Mouse (Mus musculus) liver, embryonic 12.5 days (tissue): ENCODE data around the gene Dbnl. TPM values are rescaled to one million over a fixed set of nuclear protein-coding genes. Genes with fewer than 3 reads are reported as not detected.
"Not testable (repeated sequence)": the region's sequence is repeated elsewhere in the genome, so short reads cannot be mapped to it uniquely, and the experiment has no call there.

Experiments used
- ATAC-seq: fragments of 200-750 bp; cut with Nextera tagmentation; 2 replicates; pipeline ENCODE4 v1.8.0; 2017; ENCODE audit warnings: moderate number of reproducible peaks, mild to moderate bottlenecking, moderate library complexity
- H3K27ac ChIP-seq: fragments of 300-500 bp; sonication (generic); 2 replicates; pipeline ENCODE4 v1.5.1; 2016; ENCODE audit warnings: mild to moderate bottlenecking
- H3K27me3 ChIP-seq: fragments of 300-500 bp; sonication (generic); replicated peaks from 2 replicates; pipeline ENCODE4 v1.6.1; 2016; ENCODE audit warnings: mild to moderate bottlenecking, moderate library complexity
- H3K36me3 ChIP-seq: fragments of 300-500 bp; sonication (generic); 2 replicates; pipeline ENCODE4 v1.6.1; 2016; ENCODE audit warnings: mild to moderate bottlenecking, moderate library complexity
- H3K4me1 ChIP-seq: fragments of 300-500 bp; sonication (generic); 2 replicates; pipeline ENCODE4 v1.6.1; 2016
- H3K4me2 ChIP-seq: fragments of 300-500 bp; sonication (generic); 2 replicates; pipeline ENCODE4 v1.6.1; 2016; ENCODE audit warnings: mild to moderate bottlenecking, moderate library complexity
- H3K4me3 ChIP-seq: fragments of 300-500 bp; sonication (generic); 2 replicates; pipeline ENCODE4 v1.5.1; 2016; ENCODE audit warnings: mild to moderate bottlenecking, moderate library complexity
- H3K9ac ChIP-seq: fragments of 300-500 bp; sonication (generic); 2 replicates; pipeline ENCODE4 v1.6.1; 2016; ENCODE audit warnings: mild to moderate bottlenecking, moderate library complexity
- H3K9me3 ChIP-seq: fragments of 300-500 bp; sonication (generic); replicated peaks from 2 replicates; pipeline ENCODE4 v1.6.1; 2016; ENCODE audit warnings: mild to moderate bottlenecking, moderate library complexity
- WGBS: fragments of 180-500 bp; shearing (Covaris S2); methylation state at CpG from one replicate; pipeline ENCODE4 v1.1.7; 2016; ENCODE audit not compliant: insufficient replicate concordance; 5-methylcytosine and 5-hydroxymethylcytosine counted together
- polyA plus RNA-seq: library from polyadenylated mRNA; unstranded; fragments of >200 nt; fragmentation: Nextera tagmentation; extraction: Ambion mirVana; gene quantifications from 2 replicates; pipeline ENCODE4 v1.2.1, GENCODE M21; 2016

Gene Dbnl
- polyA plus RNA-seq, 1 experiment from 2014 or later: 71.6 TPM

- Histone ChIP-seq H3K9me3 (no peaks in the 10 kb centered on the region), H3K4me3 (no peak overlapping the region), H3K27ac (no peak overlapping the region), H3K9ac (no peak overlapping the region), H3K4me2 (no peak overlapping the region), H3K4me1 (peaks cover 11% of the 10 kb centered on the region), H3K36me3 (peaks cover 83% of the 10 kb centered on the region), H3K27me3 (no peaks in the 10 kb centered on the region)
- WGBS: 92% methylated on average over 5 of the region's 5 CpGs
- no peak for ATAC-seq
Measured at GRCm38 (mm10) chr11:5797928-5798327, 9.6 kb downstream of the Dbnl start.

- no peak overlapping the region for H3K4me3 ChIP-seq
- H3K27ac ChIP-seq: no peak overlapping the region
- H3K9me3 ChIP-seq: no peaks in the 10 kb centered on the region
- H3K9ac ChIP-seq: no peak overlapping the region
- peaks cover 65% of the 10 kb centered on the region for H3K36me3 ChIP-seq
- 78% methylated on average over 17 of the region's 17 CpGs for WGBS
- peaks cover 23% of the 10 kb centered on the region for H3K4me1 ChIP-seq
- H3K4me2 ChIP-seq: no peak overlapping the region
- no peaks in the 10 kb centered on the region for H3K27me3 ChIP-seq
- ATAC-seq: no peak
Measured at GRCm38 (mm10) chr11:5799621-5800490, 11.6 kb downstream of the Dbnl start.

- no peak for ATAC-seq
- peaks cover 23% of the 10 kb centered on the region for H3K4me1 ChIP-seq
- H3K9me3 ChIP-seq: no peaks in the 10 kb centered on the region
- WGBS: 88% methylated on average over 16 of the region's 16 CpGs
- H3K36me3 ChIP-seq: peaks cover 48% of the 10 kb centered on the region
- H3K9ac ChIP-seq: no peak overlapping the region
- H3K4me3 ChIP-seq: no peak overlapping the region
- H3K27me3 ChIP-seq: no peaks in the 10 kb centered on the region
- no peak overlapping the region for H3K4me2 ChIP-seq
- no peak overlapping the region for H3K27ac ChIP-seq
Measured at GRCm38 (mm10) chr11:5801511-5801910, 13.2 kb downstream of the Dbnl start.

- Histone ChIP-seq H3K4me2 (no peak overlapping the region), H3K4me1 (peaks cover 23% of the 10 kb centered on the region), H3K27me3 (no peaks in the 10 kb centered on the region), H3K9me3 (no peaks in the 10 kb centered on the region), H3K9ac (no peak overlapping the region), H3K36me3 (peaks cover 43% of the 10 kb centered on the region), H3K4me3 (no peak overlapping the region), H3K27ac (no peak overlapping the region)
- WGBS: 62% methylated on average over 12 of the region's 12 CpGs
- no peak for ATAC-seq
Measured at GRCm38 (mm10) chr11:5802005-5802404, 13.7 kb downstream of the Dbnl start.

GRCm38 (mm10) chr11:5802457-5803217, 14.3 kb downstream of the Dbnl start:
- no peaks in the 10 kb centered on the region for H3K27me3 ChIP-seq
- no peak for ATAC-seq
- H3K4me3 ChIP-seq: no peak overlapping the region

GRCm38 (mm10) chr11:5803551-5803981, 15.3 kb downstream of the Dbnl start, which contains the start of gene Pgam2:
Pgam2 (minus strand) TSS chr11:5803733.
- 33% methylated on average over 8 of the region's 8 CpGs for WGBS

More at GRCm38 (mm10) chr11:5802457-5803217, 14.3 kb downstream of the Dbnl start:
- H3K9me3 ChIP-seq: no peaks in the 10 kb centered on the region
- H3K27ac ChIP-seq: no peak overlapping the region
- peaks cover 23% of the 10 kb centered on the region for H3K4me1 ChIP-seq
- H3K36me3 ChIP-seq: peaks cover 37% of the 10 kb centered on the region
- H3K4me2 ChIP-seq: no peak overlapping the region
- 60% methylated on average over 8 of the region's 8 CpGs for WGBS
- H3K9ac ChIP-seq: no peak overlapping the region

GRCm38 (mm10) chr11:5804174-5804573, 15.9 kb downstream of the Dbnl start:
- Histone ChIP-seq H3K9me3 (no peaks in the 10 kb centered on the region), H3K27me3 (no peaks in the 10 kb centered on the region), H3K4me1 (peaks cover 23% of the 10 kb centered on the region), H3K27ac (no peak overlapping the region), H3K9ac (no peak overlapping the region), H3K4me3 (no peak overlapping the region), H3K4me2 (no peak overlapping the region), H3K36me3 (peaks cover 23% of the 10 kb centered on the region)
- ATAC-seq: no peak
- WGBS: 62% methylated on average over 5 of the region's 5 CpGs

More at GRCm38 (mm10) chr11:5803551-5803981, 15.3 kb downstream of the Dbnl start, which contains the start of gene Pgam2:
- Histone ChIP-seq H3K27ac (no peak within 1 kb of the TSS), H3K4me1 (peaks cover 23% of the 10 kb centered on the region), H3K36me3 (peaks cover 29% of the 10 kb centered on the region), H3K4me2 (no peak within 1 kb of the TSS), H3K9ac (no peak within 1 kb of the TSS), H3K27me3 (no peaks in the 10 kb centered on the region), H3K9me3 (no peaks in the 10 kb centered on the region), H3K4me3 (no peak within 1 kb of the TSS)
- no peak for ATAC-seq

- WGBS: 35% methylated on average over 3 of the region's 3 CpGs
- H3K4me2 ChIP-seq: no peak overlapping the region
- no peak overlapping the region for H3K4me3 ChIP-seq
- H3K36me3 ChIP-seq: peaks cover 7% of the 10 kb centered on the region
- no peaks in the 10 kb centered on the region for H3K9me3 ChIP-seq
- H3K27me3 ChIP-seq: no peaks in the 10 kb centered on the region
- ATAC-seq: no peak
- no peak overlapping the region for H3K27ac ChIP-seq
- no peak overlapping the region for H3K9ac ChIP-seq
- H3K4me1 ChIP-seq: peaks cover 23% of the 10 kb centered on the region
Measured at GRCm38 (mm10) chr11:5805711-5806110, 17.4 kb downstream of the Dbnl start.

GRCm38 (mm10) chr11:5807956-5808355, 19.7 kb downstream of the Dbnl start:
- 69% methylated on average over 9 of the region's 9 CpGs for WGBS
- peaks cover 12% of the 10 kb centered on the region for H3K4me1 ChIP-seq
- H3K4me2 ChIP-seq: no peak overlapping the region
- H3K9ac ChIP-seq: no peak overlapping the region
- no peaks in the 10 kb centered on the region for H3K36me3 ChIP-seq
- ATAC-seq: no peak
- no peaks in the 10 kb centered on the region for H3K9me3 ChIP-seq
- H3K27ac ChIP-seq: no peak overlapping the region
- H3K4me3 ChIP-seq: no peak overlapping the region
- no peaks in the 10 kb centered on the region for H3K27me3 ChIP-seq

- H3K27me3 ChIP-seq, H3K4me2 ChIP-seq, H3K27ac ChIP-seq, H3K4me1 ChIP-seq, H3K9me3 ChIP-seq, H3K9ac ChIP-seq, H3K4me3 ChIP-seq, H3K36me3 ChIP-seq, ATAC-seq: not testable (repeated sequence)
- WGBS: 79% methylated on average over 4 of the region's 4 CpGs
Measured at GRCm38 (mm10) chr11:5809487-5809886, 21.2 kb downstream of the Dbnl start.

- Histone ChIP-seq H3K9me3 (no peaks in the 10 kb centered on the region), H3K27ac (no peak overlapping the region), H3K4me2 (no peak overlapping the region), H3K9ac (no peak overlapping the region), H3K4me3 (no peak overlapping the region), H3K36me3 (no peaks in the 10 kb centered on the region), H3K27me3 (no peaks in the 10 kb centered on the region), H3K4me1 (no peaks in the 10 kb centered on the region)
- 69% methylated on average over 10 of the region's 10 CpGs for WGBS
- ATAC-seq: no peak
Measured at GRCm38 (mm10) chr11:5813381-5813780, 25.1 kb downstream of the Dbnl start.

- H3K27me3 ChIP-seq: no peaks in the 10 kb centered on the region
- H3K27ac ChIP-seq: no peak overlapping the region
- H3K9me3 ChIP-seq: no peaks in the 10 kb centered on the region
- no peak overlapping the region for H3K9ac ChIP-seq
- H3K36me3 ChIP-seq: no peaks in the 10 kb centered on the region
- no peak overlapping the region for H3K4me2 ChIP-seq
- no peak overlapping the region for H3K4me3 ChIP-seq
- no peak for ATAC-seq
- 40% methylated on average over 2 of the region's 2 CpGs for WGBS
- no peaks in the 10 kb centered on the region for H3K4me1 ChIP-seq
Measured at GRCm38 (mm10) chr11:5819223-5819622, 30.9 kb downstream of the Dbnl start.
